Comparison of ENCODE assay signal across 14 mouse cellular contexts in genomic region chr19:56265149-56265548, GRCm38 (mm10). TPM values are rescaled to one million over a fixed set of nuclear protein-coding genes. Genes with fewer than 3 reads are reported as not detected.
DNase-seq lines count a peak whose midpoint lies in the region; ATAC-seq and TF ChIP-seq lines count a peak whose summit lies in the region.
"Had no signal": no experiment of that assay in that cellular context is flagged by ENCODE, and none has a peak within 500 bp of the region (broad histone marks: within the 10 kb centered on the region; RNA-seq: fewer than 3 reads in every experiment).

No protein-coding gene starts in this region.

- no peaks in the 10 kb centered on the region for H3K36me3 ChIP-seq in lung, embryonic 14.5 days (ENCODE audit: insufficient read depth)
- H3K36me3 ChIP-seq: heart, embryonic 15.5 days; neural tube, embryonic 15.5 days had no signal

- no peaks in the 10 kb centered on the region for H3K9me3 ChIP-seq in lung, embryonic 14.5 days (ENCODE audit: low read depth, low read length)
- H3K9me3 ChIP-seq: heart, embryonic 15.5 days; neural tube, embryonic 15.5 days had no signal

- DNase-seq in CD4-positive, CD25-positive, alpha-beta regulatory T cell, adult 2 months (ENCODE audit: low read depth, low spot score): peak; percentile 7
- DNase-seq in lung, embryonic 14.5 days: peak; percentile 67
- DNase-seq in lung, postnatal 36 days: no peak
- peak; percentile 8 for DNase-seq in monocyte, adult 2 months (ENCODE audit: low read depth in 1 of 2, low spot score in 2 of 2)
- DNase-seq in cerebellum, postnatal 25 days: no peak
- no peak for DNase-seq in spleen, postnatal 4 days (ENCODE audit: low spot score in 2 of 2)
- DNase-seq: adrenal gland, postnatal 25 days; cerebellum, adult 18-20 months had no signal

- H3K4me1 ChIP-seq in lung, embryonic 14.5 days (ENCODE audit: insufficient read depth): no peaks in the 10 kb centered on the region

- WGBS in lung, embryonic 14.5 days: 47% methylated on average over 5 of the region's 5 CpGs

- H3K4me2 ChIP-seq in lung, embryonic 14.5 days: no peak overlapping the region
- H3K4me2 ChIP-seq: heart, embryonic 15.5 days; neural tube, embryonic 15.5 days had no signal

- no peak overlapping the region for H3K4me3 ChIP-seq in lung, embryonic 14.5 days (ENCODE audit: low read depth, low read length)
- H3K4me3 ChIP-seq: heart, embryonic 15.5 days; neural tube, embryonic 15.5 days had no signal

- no peak overlapping the region for H3K9ac ChIP-seq in lung, embryonic 14.5 days
- H3K9ac ChIP-seq: heart, embryonic 15.5 days; neural tube, embryonic 15.5 days had no signal

- H3K27me3 ChIP-seq in lung, embryonic 14.5 days (ENCODE audit: insufficient read depth, low read length): no peaks in the 10 kb centered on the region
- H3K27me3 ChIP-seq: heart, embryonic 15.5 days; neural tube, embryonic 15.5 days had no signal

- no peak for TF ChIP-seq CTCF in lung, embryonic 14.5 days (IDR thresholded peaks at IDR 0.05; ENCODE audit: low read depth)

- no peak for ATAC-seq in CD4-positive, CD25-positive, alpha-beta regulatory T cell, adult 4 months
- ATAC-seq in lung, embryonic 14.5 days (ENCODE audit: insufficient read depth): no peak
- ATAC-seq in granulocyte monocyte progenitor cell, adult 5-6 weeks (replicated peaks; ENCODE audit: poor library complexity, severe bottlenecking): peak; percentile 82
- ATAC-seq: Patski had no signal

- no peak overlapping the region for H3K27ac ChIP-seq in lung, embryonic 14.5 days (ENCODE audit: low read depth)
- H3K27ac ChIP-seq: neural tube, embryonic 15.5 days had no signal

RNA-seq across cellular contexts. Expression of gene Habp2, which starts 21.8 kb away (rescaled TPM):
- under 1 TPM in 1 of 2 experiments, not detected in 1; 0.36 TPM for polyA plus RNA-seq in CD4-positive, CD25-positive, alpha-beta regulatory T cell, adult 4 months (2017; shearing (Covaris generic))
- polyA plus RNA-seq in lung, embryonic 14.5 days (2014; fragmentation: Nextera tagmentation; extraction: Ambion mirVana): 2.8 and 3.1 TPM in 2 replicates
- not detected in 2 replicates for total RNA-seq in granulocyte monocyte progenitor cell, adult 5-6 weeks (2014; fragmentation: Nextera tagmentation)
- not detected in 2 replicates for total RNA-seq in granulocyte monocyte progenitor cell, adult 5-6 weeks (2017)
- total RNA-seq: adrenal gland, postnatal 25 days; left cerebral cortex, postnatal 25 days had no signal

Comparison
In these comparisons a context has a peak if more than half of its experiments do, and no peak if none do; other contexts are left out.
1. DNase-seq: peak in CD4-positive, CD25-positive, alpha-beta regulatory T cell, adult 2 months (single experiment), lung, embryonic 14.5 days (single experiment) and monocyte, adult 2 months (2 of 2); none in lung, postnatal 36 days (single experiment), cerebellum, postnatal 25 days (0 of 2) and spleen, postnatal 4 days (0 of 2).